Mouse (Mus musculus) bone marrow macrophage, adult 2 months (primary cell): ENCODE results near the gene Hunk. TPM values are rescaled to one million over a fixed set of nuclear protein-coding genes. Genes with fewer than 3 reads are reported as not detected.
A peak's percentile ranks its signal among the peaks of the same experiment; 100 is the strongest.

Experiments used
- H3K27ac ChIP-seq: 2 replicates; pipeline ENCODE4 v1.5.1; 2012; ENCODE audit warnings: low read depth, low read length; ENCODE audit not compliant: insufficient read depth
- H3K4me1 ChIP-seq: 2 replicates; pipeline ENCODE4 v1.6.1; 2012; ENCODE audit warnings: low read length; ENCODE audit not compliant: control insufficient read depth, insufficient read depth
- H3K4me3 ChIP-seq: 2 replicates; pipeline ENCODE4 v1.5.1; 2012; ENCODE audit warnings: mild to moderate bottlenecking, low read length, moderate library complexity; ENCODE audit not compliant: insufficient read depth
- CTCF ChIP-seq: IDR thresholded peaks from 2 replicates; pipeline ENCODE4 v1.5.1; 2012; ENCODE audit warnings: low read depth, mild to moderate bottlenecking, low read length, moderate library complexity
- POLR2A ChIP-seq: IDR thresholded peaks from 2 replicates; pipeline ENCODE4 v1.6.1; 2012; ENCODE audit warnings: mild to moderate bottlenecking, low read depth, low read length, borderline replicate concordance
- polyA plus RNA-seq: library from polyadenylated mRNA; stranded (reverse); fragments of >200 nt; gene quantifications from 2 replicates; pipeline ENCODE4 v1.2.4, GENCODE M21; 2012; ENCODE audit not compliant: missing spikeins, insufficient read depth, insufficient read length

Gene Hunk
- 0.17 TPM in 1 of 2 replicates, not detected in the other for polyA plus RNA-seq

DNA sequence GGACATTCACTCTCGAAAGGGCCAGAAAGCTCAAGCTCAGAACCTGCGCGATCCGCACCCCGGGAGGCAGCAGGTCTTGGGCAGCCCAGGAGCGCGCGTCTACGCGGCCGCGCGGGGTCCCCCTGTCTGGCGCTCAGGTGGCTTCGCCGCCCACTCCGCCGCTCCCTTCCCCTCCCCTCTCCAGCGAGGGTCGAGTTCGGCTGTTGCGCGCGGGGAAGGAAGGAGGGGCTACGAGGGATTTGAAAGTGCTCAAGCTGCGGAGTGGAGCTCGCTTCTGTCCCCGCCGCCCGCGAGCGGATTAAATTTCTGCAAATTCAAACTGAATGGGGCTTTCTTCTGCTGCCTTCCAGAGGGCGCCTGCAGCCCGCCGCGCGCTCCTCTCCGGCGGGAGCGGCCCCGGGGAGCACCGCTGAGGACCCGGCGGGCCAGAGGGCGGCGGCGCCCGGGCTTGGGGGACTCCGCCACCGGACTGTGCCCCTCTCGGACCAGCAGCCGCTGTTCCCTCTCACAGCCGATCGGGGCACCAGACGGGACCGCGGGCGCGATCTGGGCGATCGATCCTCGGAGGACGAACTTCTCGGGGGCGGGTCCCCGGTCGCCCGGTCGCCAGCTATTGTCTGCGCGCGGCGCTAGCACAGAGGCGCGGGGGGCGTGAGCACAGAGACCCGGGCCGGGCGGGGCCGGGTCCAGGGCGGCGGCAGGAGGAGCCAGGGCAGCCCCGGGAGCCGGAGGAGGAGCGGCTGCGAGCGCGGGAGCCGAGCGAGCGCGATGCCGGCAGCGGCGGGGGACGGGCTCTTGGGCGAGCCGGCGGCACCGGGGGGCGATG, at the start of gene Hunk:
Gene Hunk, plus strand, starts transcription at position 326 of the 826 bp plus-strand sequence.
- H3K4me3 ChIP-seq = peak within 1 kb of the TSS; percentile 57
- no peak within 1 kb of the TSS for H3K27ac ChIP-seq
- no peaks in the 10 kb centered on the region for H3K4me1 ChIP-seq
- TF ChIP-seq CTCF (no peak), POLR2A (no peak)

DNA sequence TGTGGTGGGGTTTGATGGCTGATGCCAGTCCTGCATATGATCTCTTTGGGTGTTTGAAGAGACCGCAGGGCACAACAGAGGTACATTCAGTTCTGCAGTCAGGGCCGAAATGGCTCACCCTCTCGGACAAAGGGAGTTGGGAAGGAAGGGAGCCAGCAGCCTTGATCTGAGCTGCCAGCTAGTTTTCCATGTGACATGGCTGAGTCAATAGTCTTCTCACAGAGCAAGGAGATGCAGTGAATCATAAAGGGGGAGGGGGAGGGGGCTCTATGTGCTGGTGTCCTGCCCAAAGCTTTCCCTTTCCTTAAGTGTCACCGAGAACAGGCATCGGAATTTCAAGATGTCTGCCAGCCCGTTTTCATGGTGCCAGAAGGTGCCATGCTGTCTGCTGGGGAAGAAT, 46.8 kb upstream of the Hunk start:
- TF ChIP-seq POLR2A (no peak), CTCF (no peak)
- H3K27ac ChIP-seq = no peak overlapping the region
- no peak overlapping the region for H3K4me3 ChIP-seq
- no peaks in the 10 kb centered on the region for H3K4me1 ChIP-seq

DNA sequence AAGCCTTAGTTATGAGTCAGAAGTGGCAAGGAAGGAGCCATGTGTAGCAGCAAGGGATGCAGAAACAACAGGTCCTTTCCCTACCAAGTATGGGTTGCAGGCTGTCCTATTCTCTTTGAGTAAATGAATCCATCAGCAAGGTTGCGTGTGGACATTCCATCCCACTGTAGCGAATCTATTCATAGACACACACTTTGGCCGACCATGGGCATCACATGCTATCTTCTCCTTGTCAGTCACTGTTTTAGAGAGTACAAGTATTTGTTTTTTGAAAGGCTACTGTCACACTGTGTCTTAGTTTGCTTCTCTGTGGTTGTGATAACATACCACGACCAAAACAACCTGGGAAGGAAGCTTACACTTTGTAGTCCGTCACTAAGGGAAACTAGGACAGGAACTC, 44.7 kb upstream of the Hunk start:
- no peak for TF ChIP-seq CTCF
- no peak for TF ChIP-seq POLR2A
- H3K4me1 ChIP-seq = no peaks in the 10 kb centered on the region
- no peak overlapping the region for H3K4me3 ChIP-seq

DNA sequence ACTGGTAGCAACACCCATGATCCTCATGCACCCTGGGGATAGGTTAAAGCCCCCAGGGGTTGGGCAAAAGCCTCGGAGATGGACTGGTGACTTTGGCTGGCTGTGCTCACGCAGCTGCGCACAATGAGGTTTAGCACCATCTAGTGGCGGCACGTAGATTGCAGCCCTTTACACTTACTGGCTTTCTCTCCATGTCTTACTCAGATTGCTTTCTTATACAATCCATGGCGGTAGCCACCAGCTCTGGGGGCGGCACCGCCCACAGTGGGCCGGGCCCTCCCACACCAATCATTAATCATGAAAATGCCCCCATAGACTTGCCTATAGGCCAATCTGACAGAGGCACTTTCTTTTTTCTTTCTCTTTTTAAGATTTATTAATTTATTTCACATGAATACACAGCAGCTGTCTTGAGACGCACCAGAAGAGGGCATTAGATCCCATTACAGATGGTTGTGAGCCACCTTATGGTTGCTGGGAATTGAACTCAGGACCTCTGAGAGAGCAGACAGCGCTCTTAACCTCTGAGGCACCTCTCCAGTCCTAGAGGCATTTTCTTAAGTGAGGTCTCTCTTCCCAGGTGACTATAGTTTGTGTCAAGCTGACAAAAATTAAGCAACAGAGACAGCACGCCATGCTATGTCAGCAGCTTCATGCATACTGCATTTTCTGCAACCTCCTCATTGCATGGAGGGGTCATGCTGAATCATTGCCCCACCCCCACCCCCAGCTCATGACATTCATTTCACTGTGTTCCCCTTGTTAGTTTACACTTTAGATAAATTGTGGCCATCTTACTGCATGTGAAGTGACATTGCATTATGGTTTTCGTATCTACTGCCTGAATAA, 35.9 kb upstream of the Hunk start:
- Histone ChIP-seq H3K4me3 (no peak overlapping the region), H3K4me1 (no peaks in the 10 kb centered on the region), H3K27ac (no peak overlapping the region)
- TF ChIP-seq POLR2A (no peak), CTCF (no peak)

More for the DNA sequence above, 44.7 kb upstream of the Hunk start:
- no peak overlapping the region for H3K27ac ChIP-seq

DNA sequence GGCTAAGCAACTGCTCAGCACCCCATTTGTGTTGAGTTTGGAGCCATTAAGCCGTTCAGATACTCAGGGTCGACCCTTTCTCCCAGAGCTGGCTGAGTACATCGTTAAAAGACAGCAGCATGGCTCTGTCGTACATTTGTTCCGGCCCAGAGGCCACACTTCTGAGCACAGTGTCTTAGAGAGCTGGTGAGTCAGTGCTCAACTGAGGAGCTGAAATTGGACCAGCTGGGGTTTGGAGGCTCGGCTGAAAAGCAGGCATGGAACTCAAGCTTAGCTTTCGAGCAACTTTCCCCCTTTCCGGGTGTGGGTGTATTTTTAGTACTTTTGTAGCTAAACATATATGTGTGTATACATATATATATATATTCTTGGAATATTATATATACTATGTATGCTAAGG, 34.1 kb upstream of the Hunk start:
- H3K4me1 ChIP-seq = no peaks in the 10 kb centered on the region
- no peak for TF ChIP-seq POLR2A
- no peak for TF ChIP-seq CTCF
- no peak overlapping the region for H3K4me3 ChIP-seq
- no peak overlapping the region for H3K27ac ChIP-seq

DNA sequence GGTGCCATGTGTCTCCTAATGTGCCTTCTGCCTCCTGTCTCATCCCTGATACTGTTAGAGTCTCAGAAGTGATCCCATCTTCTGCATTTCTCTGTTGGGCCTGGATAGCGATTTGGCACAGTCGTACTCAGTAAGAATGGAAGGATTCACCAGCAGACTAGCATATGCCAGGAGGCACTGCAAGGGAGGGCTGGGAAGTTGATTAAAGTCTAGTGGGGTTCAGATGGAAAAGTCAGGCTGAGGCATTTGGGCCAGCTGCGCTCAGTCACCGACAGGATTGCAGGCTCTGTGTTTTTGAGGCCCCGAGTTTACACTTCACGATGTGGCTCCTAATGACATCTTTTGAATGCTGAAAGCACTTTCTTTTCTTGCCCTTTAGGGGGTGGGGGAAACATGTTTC, 33.1 kb upstream of the Hunk start:
- TF ChIP-seq CTCF = no peak
- TF ChIP-seq POLR2A = no peak
- Histone ChIP-seq H3K27ac (no peak overlapping the region), H3K4me3 (no peak overlapping the region), H3K4me1 (no peaks in the 10 kb centered on the region)

DNA sequence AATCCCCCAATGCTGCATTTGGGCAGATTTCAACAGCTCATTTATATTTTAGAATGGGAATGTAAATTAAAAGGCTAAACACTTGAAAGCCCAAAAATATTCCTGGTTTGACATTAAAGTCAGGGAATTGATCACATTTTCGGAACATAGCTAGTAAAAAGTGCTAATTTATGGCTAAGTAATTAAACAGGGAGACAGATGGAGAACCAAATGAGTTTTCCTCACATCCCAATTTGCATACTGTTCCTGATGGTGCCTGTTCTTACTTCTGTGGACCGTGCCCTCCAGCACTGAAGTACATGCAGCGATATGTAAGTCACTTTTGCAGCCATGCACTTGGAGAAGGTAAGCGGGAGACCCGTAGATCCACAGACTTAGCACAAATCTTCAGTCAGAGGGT, 32.7 kb upstream of the Hunk start:
- H3K4me1 ChIP-seq = no peaks in the 10 kb centered on the region
- TF ChIP-seq CTCF = no peak
- TF ChIP-seq POLR2A = no peak
- H3K4me3 ChIP-seq = no peak overlapping the region
- no peak overlapping the region for H3K27ac ChIP-seq

DNA sequence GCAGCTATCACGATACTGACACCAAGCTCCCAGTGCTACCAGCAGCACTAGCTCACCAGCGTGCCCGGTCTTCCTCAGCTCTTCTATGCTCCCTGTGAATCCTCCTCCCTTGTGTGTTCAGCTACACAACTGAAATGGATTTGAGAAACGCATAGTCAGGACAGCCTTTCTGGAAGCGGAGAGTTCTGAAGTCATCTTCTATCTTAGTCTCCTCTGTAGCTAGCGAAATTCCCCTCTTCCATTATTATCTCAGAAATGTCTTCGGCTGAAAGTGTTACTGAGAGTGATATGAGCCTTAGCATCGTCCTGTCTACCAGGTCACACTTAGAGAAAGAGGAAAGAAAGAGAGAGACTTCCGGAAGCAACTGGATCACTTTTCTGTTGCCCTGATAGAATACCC, 26.5 kb upstream of the Hunk start:
- H3K4me3 ChIP-seq = no peak overlapping the region
- no peak overlapping the region for H3K27ac ChIP-seq
- no peaks in the 10 kb centered on the region for H3K4me1 ChIP-seq
- TF ChIP-seq POLR2A (no peak), CTCF (no peak)

DNA sequence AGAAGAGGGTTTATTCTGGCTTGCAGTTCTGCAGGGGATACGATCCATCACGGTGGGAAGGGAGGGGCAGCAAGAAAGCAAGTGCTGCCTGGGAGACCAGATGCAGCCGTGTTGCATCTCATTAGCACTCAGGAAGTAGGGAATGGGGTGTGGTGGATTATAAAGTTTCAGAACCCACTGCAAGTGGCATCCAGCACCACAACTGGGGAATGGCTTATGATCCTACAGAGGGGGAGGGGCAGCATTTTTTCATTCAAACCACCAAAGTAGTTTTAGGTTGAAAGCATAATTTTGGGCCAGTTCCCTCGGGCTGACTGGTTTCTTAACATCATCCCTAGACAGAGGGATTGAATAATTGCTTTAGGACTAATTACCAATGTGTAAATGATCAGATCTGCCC, 26.1 kb upstream of the Hunk start:
- TF ChIP-seq POLR2A = no peak
- TF ChIP-seq CTCF = no peak
- Histone ChIP-seq H3K27ac (no peak overlapping the region), H3K4me3 (no peak overlapping the region), H3K4me1 (no peaks in the 10 kb centered on the region)

DNA sequence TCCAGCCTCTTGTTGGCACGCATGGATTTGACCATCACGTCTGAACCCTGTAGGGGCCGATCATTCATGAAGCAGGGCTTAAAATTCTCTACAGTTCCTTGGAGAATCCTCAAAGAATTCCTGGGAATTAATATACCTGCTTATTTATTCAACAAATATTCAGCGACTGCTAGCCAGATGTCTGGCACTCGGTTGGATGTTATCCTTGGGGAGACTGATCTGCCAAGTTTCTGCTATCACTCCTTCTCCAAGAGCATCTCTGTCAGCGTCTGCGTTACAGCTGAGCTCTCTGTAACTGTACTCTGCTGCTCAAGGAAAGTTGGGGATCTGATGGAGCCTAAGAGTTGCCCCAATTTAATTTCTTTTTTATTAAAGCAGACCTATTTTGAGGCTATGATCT, 25.5 kb upstream of the Hunk start:
- H3K4me1 ChIP-seq = no peaks in the 10 kb centered on the region
- H3K4me3 ChIP-seq = no peak overlapping the region
- TF ChIP-seq POLR2A (no peak), CTCF (no peak)
- no peak overlapping the region for H3K27ac ChIP-seq
